Mouse (Mus musculus) cerebral cortex, adult 2 months (tissue): ENCODE data around the gene Alg13.

ENCODE experiments used
- WGBS: fragments of 180-500 bp; shearing (Covaris S2); methylation state at CpG from one replicate; pipeline ENCODE4 v1.1.7; 2018; 5-methylcytosine and 5-hydroxymethylcytosine counted together

Alg13 gene

GRCm38 (mm10) chrX:144317548-144318163, at the start of gene Alg13:
Alg13 (plus strand) TSS chrX:144317804.
- WGBS, result 7% methylated on average over 45 of the region's 47 CpGs

- 85% methylated on average over 1 of the region's 1 CpGs for WGBS
Observed at GRCm38 (mm10) chrX:144268606-144269005, 49.0 kb upstream of the Alg13 start.

DNA sequence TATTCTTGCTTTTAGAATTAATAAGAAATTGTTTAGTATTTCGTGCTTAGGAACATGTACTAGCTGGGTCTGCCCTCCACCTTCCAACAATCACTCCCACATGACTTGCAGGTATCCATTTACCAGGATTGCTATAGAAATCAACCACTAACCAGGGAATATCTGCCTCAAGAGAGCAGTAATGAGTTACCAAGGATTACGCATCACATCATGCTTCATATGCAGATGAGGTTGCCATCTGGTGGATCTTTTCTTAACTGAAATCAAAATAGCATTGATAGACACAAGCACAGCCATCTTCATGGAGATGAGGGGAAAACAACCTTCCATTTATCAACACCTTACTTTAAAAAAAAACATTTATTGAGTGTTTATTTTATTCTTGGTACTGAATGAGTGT, 16.1 kb upstream of the Alg13 start:
- 42% methylated on average over 2 of the region's 2 CpGs for whole genome bisulfite sequencing

- 91% methylated on average over 2 of the region's 2 CpGs for WGBS
Observed at GRCm38 (mm10) chrX:144305659-144306058, 11.9 kb upstream of the Alg13 start.

DNA sequence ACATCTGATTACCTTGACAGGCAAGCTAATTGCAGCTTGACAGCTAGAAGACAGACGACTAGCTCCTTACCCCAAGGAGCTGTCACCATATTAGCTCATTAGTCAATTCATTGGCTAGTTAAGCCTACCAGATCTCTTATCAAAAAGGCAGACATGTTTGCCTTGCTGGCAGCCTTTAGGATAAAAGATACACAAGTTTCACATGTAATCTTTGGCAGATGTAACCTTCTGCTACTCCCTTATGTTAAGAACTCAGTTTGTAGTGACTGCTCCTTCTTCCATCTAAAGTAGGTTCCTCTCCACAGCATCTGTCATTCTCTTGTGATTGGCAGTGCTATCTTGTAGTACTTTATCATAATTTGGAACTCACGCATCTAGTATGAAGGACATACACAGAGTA, 3.6 kb upstream of the Alg13 start:
- WGBS, result 76% methylated on average over 2 of the region's 2 CpGs

GRCm38 (mm10) chrX:144315028-144315427, 2.6 kb upstream of the Alg13 start:
- WGBS, result 47% methylated on average over 5 of the region's 5 CpGs

DNA sequence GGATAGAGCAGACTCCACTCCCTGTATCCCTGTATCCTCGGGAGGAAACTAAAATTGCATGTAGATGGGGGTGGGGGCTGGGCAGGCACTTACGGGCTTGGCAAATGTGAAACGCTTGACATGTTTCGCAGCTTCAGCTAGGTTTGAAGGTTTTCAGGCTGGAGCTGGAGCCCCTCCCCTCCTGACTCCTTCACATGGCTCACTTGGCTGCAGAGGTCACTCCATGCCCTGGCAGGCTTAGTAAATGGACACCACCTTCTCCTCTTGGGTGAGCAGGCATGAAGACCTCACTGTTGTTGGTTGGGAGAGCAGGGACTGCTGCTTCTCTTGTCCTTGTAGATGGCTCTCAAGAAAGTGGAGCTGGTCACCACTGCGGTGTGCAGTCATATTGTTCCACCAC, 1.6 kb upstream of the Alg13 start:
- 56% methylated on average over 5 of the region's 5 CpGs for WGBS

DNA sequence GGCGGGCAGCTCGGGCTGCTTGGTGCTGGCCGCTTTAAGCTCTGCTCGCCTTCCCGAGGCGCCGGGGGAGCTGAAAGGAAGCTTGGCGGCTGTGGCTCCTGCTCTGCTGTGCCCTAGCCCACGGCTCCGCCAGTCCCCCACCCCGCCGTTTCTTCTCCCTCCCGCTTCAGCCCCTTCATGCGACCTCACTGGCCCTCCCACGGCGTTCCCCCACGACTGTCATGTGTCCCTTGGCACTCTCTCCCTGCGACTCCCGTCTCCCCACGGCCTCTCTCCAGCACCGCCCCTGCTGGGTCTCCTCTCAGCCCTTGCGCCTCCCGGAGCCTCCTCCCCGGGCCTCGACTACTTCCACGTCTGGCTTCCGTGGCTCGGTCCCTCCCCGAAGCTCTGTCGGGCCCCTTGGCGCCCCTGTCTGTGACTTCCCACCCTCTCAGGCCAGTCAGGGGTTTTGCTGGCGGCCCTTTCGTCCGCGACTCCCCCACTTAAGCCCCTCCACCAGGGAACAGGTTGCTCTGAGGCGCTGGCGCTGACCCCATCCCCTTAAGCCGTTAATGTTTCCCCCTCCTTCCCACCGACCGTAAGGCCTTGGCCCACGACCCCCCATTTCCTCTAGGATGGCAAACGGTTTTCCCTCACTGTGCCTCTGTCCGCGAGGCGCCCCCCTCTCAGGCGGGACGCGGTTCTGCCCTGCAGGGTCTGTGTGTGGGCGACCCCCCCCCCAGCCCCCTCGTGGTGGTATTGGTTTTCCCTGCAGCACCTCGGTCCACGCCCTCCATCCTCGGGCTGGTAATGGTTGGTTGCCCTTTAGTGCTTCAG, 768 bp downstream of the Alg13 start:
- 5% methylated on average over 43 of the region's 53 CpGs for whole genome bisulfite sequencing

DNA sequence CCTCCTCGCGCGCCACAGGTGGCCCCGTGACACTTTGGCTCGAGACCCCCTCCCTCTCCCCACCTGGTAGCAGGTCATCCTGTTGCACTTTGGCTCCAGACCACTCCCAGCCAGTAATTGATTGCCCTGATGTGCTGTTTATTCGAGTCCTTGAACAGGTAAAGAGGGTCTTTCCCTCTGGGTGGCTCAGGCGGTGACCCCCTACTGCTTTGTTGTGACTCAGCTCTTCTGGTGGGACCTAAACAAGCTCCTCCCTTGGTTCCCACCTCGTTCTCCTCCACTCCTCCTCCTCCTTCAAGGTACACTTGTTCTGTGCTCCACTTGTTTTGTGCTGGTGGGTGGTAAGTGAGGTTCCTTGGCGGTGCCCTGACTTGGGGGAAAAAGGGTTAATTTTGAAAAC, 1.8 kb downstream of the Alg13 start:
- WGBS, result 29% methylated on average over 6 of the region's 9 CpGs

- WGBS, result 68% methylated on average over 8 of the region's 8 CpGs
Observed at GRCm38 (mm10) chrX:144335332-144336015, 17.9 kb downstream of the Alg13 start.

- 58% methylated on average over 2 of the region's 2 CpGs for WGBS
Observed at GRCm38 (mm10) chrX:144374196-144374595, 56.6 kb downstream of the Alg13 start.

DNA sequence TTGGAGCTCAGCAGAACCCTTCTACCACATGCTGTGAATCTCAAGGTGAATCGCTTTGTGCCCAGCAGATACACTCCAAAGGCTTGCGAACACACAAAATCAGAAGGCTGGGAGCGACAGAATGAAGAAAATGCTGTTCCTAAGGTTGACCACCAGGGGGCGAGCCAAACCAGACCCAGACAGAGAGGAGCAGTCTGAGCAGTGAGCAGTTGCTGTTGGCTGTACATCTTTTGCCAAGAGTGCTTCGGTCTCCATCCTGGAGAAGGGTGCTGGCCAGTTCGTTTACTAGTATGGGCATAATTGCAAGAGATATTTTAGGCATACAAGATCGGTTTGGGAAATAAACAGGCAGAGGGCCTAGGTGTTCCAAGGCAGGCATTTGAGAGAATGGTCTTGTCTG, 85.9 kb downstream of the Alg13 start:
- WGBS, result 10% methylated on average over 7 of the region's 7 CpGs

DNA sequence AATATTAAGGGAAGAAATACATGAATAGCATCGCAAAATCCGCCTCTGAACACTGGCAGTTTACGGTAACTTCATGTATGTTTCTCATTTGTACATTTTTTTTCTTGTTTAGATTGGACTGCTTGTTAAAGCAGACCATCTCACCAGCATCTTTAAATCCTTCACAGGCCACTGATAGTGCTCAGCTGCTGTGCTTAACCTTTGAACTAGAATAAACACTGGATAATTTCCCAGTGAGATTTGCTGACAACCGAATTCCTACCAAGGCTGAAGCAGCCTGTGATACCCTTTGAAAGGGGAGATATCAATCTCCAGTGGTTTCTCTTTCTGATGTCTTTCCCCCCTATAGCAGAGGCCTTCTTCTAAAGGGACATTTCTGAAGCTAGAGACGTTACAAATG, 90.4 kb downstream of the Alg13 start:
- 83% methylated on average over 5 of the region's 5 CpGs for WGBS

GRCm38 (mm10) chrX:144420259-144420658, 102.7 kb downstream of the Alg13 start:
- 43% methylated on average over 1 of the region's 1 CpGs for WGBS

- WGBS, result 68% methylated on average over 1 of the region's 1 CpGs
Observed at GRCm38 (mm10) chrX:144421091-144421490, 103.5 kb downstream of the Alg13 start.

DNA sequence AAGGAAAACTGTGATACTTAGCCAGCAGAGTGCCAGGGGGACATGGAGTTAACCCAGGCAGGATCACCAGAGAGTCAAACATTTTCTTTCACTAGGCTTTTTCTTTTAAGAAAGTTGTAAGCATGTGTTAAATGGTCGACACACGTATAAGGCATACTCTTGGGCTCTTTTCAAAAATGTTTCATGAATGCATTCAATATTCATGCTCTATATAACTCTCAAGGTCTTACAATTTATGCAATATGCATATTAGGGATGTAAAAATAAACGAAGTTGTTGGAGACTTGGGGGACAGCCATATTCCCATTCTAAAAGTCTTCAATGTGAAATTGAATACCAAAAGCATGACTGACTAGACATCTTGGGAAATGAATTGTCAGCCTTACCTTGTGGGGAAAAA, 106.2 kb downstream of the Alg13 start:
- 50% methylated on average over 3 of the region's 3 CpGs for WGBS
